Mouse (Mus musculus) mesoderm, embryonic 11.5 days (tissue): Measurements from ENCODE around the gene Pitpnm1.

Source experiments
- DNase-seq: peaks from one replicate; pipeline ENCODE4 v3.0.0-alpha.2; 2012; ENCODE audit warnings: low read depth, low spot score

Gene Pitpnm1

DNA sequence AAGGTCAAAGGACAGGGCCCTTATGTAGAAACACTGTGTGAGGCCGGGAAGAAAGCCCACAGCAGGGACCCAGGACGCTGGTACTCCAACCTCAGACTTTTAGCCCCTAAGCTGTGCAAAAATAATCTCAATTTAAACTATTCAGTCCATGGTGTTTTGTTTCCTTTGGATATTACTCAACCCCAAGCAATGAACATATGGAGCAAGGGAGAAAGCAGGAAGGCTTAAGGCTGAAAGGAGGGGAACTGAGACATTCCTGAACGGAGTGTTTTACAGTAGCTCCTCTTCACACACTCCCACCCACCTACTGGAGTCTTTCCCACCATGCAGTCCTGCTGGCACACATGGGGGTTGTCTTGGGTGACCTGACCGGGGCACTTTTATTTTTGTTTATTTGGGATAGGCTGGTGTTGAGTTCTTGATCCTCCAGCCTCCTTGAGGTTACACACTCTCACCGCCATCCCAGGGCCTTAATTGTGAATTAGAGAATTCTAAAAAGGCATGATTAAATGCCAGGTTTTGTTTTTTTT is 5.0 kb upstream of the Pitpnm1 start:
- no peak for DNase-seq

DNA sequence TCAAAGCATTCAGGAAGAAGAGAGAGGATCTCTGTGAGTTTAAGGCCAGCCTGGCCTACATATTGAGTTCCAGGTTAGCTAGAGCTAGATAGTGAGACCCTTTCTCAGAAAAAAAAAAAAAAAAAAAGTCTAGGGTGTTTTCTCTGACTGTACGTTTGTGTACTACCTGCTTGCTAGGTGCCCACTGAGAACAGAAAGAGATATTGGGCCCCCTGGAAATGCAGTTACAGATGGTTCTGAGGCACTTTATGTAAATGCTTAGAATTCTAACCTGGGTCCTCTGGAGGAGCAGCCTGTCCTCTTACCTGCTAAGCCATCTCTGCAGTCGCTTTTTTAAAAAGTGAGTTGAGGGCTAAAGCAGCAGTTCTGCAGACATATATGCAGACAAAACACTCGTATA is 4.0 kb upstream of the Pitpnm1 start:
- no peak for DNase-seq

DNA sequence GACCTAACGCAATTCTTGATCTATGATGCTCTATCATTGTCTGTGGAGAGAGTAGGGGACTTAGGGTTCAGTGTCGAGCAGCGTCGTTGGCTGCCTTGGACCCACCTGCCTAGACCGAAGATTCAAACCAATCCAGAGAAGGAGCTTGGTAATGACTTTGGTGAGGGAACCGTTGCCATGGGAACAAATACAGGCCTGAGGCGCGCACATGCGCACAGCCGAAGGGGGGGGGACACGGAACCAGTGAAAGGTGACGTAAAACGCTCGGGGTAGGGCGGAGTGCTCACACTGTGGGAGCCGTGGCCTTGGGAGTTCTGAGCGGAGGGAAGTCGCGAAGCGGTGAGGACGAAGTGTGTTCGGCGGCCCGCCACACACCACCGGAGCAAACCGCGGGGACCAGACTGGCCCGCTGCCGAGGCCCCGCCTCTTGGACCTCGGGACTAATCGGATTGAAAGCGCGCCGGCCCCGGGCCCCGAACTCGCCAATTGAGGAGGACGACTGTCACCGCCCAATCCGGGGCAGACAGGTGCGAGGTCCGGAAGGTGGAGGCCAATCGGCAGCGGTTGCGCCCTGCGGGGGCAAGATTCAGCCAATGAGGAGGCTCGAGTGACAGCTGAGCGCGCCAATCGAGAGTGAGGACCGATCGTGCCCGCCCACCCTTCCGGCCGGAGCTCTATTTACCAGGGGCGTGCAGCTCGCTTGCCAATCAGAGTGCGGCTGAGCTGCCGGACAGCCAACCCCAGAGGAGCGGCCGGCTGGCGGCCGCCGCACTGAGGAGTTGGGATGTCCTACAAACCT is 3.0 kb upstream of the Pitpnm1 start, which contains the start of gene Cdk2ap2:
Cdk2ap2 (plus strand) TSS at position 541 of the 799 bp plus-strand sequence.
- peak; percentile 99 for DNase-seq

DNA sequence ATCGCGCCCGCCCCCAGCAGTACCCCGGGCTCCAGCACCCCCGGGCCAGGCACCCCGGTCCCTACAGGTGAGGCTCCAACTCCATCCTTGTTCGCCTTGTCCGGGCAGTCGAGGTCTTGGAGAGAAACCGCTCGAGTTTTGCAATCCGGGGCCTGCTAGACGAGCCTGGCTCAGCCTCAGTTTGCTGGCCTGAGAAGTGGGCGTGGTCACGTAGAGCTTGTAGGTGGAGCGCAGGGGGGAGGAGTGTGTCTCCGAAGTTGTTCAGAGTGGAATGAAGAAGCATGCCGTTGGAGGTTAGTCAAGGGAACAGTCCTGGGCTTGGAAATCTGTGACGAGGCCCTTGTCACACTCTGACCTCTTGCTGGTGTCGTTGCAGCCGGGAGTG is 2.4 kb upstream of the Pitpnm1 start:
- DNase-seq = no peak

DNA sequence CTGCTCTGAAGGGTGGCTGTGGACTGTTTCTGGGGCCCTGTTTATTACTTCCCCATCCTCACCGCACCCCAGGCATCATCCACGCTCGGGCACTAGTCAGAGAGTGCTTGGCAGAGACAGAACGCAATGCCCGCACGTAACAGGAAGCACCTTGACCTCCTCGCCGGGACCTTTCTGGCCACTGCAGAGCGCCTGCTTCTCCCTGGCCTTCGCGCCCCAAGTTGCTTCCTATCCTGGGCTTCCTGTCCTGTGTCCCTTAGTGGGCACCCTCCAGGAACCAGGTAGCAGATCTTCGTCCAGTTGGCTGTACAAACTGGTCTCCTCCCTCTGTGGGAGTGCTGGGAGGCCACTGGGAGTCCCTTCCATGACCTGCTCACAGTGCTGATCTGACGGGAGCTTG is 1.4 kb upstream of the Pitpnm1 start:
- no peak for DNase-seq

DNA sequence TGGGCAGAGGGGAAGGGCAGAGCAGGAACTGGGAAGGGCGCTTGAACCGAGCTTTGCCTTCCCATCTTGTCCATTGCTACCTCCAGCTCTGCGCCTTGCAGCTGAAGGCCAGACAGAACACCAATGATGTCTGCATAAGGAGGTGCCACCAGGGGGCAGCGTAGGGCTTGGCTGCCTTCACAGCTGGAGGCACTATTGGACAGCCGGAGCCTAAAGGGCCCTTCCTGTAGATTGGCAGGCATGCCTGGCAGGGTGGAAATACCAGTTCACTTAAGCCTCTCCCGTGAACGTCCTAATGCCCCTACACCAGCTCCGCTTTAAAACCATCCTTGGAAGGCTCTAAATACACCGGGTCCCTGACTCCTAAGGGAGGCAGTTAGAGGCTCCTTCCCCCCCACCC is 742 bp upstream of the Pitpnm1 start:
- peak; percentile 91 for DNase-seq

DNA sequence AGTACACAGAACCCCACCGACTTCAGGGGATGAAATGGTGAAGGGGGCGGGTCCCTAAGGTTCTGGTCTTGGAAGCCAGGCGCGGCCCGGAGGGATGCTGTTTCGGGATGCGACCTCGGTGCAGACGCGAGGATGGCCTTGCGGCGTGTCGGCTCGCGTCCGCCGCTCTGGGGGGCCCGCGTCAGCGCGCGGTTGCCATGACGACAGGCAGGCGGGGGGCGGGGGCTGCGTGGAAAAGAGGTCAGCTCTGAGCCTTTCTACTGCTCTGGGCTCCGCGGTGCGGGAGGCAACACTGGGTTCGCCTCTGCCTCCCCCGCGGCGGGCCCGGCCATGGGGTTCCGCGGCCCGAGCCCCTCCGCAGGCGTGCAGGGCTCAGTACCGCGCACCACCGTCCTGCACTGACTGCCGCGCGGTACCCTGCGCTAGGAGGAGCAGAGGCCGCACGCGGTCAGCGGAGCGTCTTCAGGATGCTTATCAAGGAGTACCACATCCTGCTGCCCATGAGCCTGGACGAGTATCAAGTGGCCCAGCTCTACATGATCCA is 992 bp downstream of the Pitpnm1 start:
- DNase-seq = peak; percentile 56

DNA sequence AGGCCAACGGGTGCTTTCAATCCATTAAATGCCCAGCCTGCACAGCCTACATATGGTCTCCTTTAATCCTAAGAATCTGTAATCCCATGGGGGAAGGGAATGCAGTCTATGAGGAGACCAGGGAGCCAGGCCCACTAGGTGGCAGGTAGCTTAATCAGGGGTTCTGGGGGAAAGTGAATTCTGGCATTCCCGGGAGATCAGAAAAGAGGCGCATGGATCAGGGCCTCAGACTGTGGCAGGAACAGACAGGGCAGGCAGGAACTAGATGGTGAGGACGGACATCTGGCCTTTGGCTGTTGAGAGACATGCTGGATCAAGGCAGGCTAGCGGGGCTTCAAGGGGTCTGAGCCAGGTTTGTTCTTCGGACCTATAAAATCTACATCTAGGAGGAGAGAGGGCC is 1.7 kb downstream of the Pitpnm1 start:
- no peak for DNase-seq

DNA sequence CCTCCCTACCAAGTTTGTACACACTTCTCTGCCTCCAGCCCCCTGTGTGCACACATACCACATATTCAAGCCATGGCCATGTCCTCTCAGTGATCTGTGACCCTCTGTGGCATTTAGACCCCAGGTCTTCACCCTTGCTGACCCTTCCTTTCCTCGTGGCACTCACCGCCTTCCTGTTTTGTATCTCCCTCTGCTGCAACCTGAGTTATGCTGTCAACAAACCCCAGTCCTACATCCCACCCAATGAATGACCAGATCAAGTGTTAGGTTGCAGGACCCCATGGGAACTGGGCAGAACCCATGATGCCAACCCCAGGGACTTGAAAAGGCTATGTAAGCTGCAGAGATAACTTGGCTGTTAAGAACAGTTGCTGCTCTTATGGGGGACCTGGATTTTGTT is 2.3 kb downstream of the Pitpnm1 start:
- DNase-seq = no peak

DNA sequence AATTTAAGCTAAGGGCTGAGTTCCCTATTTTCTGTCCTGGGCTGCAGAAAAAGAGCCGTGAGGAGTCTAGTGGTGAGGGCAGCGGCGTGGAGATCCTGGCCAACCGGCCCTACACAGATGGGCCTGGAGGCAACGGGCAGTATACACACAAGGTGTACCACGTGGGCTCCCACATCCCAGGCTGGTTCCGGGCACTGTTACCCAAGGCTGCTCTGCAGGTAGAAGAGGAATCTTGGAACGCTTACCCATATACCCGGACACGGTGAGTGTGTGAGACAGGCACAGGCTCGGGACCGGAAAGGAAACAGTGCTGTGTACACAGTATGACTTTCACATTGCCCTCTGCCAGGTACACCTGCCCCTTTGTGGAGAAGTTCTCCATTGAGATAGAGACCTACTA is 2.8 kb downstream of the Pitpnm1 start:
- no peak for DNase-seq

DNA sequence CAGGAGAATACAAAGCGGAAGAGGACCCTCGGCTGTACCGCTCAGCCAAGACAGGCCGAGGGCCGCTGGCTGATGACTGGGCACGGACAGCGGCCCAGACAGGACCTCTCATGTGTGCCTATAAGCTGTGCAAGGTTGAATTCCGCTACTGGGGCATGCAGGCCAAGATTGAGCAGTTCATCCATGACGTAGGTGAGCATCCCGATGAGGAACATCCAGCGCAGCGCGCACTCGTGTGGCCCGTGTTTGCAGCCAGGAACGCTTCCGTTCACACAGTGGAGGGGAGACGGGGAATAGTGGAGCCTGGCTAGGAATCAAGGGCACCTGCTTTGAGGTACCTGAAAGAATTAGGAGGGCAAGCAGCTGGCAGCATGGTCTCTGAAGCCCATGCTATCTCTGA is 3.5 kb downstream of the Pitpnm1 start:
- DNase-seq = no peak

DNA sequence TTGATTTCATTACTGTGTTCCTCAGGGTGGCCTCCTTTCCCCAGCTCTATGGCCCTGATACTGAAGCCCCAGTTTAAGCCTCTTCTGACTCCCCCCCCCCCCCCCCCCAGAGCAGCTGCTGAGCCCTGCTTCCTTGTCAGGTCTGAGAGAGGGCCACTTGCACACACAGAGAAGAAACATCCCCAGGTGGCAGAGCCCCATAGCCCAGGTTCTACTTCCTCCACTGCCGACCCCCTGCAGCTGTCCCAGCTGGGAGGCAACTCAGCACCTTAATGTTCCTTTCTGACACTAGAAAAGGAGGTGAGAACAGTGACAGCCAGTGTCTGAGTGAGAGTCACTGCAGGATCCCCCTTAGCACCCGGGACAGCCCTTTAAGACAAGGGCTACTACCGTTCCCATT is 4.0 kb downstream of the Pitpnm1 start:
- DNase-seq = no peak

DNA sequence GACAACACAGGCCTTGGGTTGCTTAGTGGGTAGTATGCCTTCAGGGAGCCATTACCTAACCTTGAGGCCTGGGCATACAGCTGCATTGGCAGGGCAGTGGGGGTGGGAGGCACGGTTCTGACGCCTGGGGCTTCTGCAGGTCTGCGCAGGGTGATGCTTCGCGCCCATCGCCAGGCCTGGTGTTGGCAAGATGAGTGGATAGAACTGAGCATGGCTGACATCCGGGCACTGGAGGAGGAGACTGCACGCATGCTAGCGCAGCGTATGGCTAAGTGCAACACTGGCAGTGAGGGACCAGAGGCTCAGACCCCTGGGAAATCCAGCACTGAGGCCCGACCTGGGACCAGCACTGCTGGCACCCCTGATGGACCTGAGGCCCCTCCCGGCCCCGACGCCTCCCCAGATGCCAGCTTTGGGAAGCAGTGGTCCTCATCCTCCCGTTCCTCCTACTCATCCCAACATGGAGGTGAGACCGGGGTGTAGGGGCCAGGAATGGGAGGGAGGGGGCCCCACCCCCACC is 4.9 kb downstream of the Pitpnm1 start:
- no peak for DNase-seq

DNA sequence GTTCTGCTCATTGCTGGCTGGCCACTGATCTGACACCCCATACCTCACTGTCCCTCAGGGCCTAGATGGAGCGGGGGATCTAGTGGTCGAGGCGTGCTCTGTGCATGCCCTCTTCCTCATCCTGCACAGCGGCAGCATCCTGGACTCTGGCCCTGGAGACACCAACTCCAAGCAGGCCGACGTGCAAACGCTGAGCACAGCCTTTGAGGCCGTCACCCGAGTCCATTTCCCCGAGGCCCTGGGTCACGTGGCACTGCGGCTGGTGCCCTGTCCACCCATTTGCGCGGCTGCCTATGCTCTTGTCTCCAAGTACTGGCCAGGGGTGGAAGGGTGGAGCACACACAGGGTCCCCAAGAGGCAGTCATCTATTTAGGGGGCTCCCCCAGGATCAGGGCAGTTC is 6.9 kb downstream of the Pitpnm1 start:
- DNase-seq = no peak

DNA sequence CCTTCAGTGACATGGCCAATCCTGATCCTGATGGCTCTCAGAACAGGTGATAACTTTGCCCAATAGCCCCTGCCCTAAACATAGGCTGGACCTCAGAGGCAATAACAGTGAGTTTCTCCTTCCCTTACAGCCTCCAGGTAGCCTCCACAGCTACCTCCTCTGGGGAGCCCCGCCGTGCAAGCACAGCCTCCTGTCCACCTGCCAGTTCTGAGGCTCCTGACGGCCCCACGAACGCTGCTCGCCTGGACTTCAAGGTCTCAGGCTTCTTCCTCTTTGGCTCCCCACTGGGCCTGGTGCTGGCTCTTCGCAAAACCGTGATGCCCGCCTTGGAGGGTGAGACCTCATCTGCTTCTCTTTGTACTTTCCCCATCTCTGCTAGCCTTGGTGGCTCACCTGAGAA is 8.7 kb downstream of the Pitpnm1 start:
- DNase-seq = no peak

DNA sequence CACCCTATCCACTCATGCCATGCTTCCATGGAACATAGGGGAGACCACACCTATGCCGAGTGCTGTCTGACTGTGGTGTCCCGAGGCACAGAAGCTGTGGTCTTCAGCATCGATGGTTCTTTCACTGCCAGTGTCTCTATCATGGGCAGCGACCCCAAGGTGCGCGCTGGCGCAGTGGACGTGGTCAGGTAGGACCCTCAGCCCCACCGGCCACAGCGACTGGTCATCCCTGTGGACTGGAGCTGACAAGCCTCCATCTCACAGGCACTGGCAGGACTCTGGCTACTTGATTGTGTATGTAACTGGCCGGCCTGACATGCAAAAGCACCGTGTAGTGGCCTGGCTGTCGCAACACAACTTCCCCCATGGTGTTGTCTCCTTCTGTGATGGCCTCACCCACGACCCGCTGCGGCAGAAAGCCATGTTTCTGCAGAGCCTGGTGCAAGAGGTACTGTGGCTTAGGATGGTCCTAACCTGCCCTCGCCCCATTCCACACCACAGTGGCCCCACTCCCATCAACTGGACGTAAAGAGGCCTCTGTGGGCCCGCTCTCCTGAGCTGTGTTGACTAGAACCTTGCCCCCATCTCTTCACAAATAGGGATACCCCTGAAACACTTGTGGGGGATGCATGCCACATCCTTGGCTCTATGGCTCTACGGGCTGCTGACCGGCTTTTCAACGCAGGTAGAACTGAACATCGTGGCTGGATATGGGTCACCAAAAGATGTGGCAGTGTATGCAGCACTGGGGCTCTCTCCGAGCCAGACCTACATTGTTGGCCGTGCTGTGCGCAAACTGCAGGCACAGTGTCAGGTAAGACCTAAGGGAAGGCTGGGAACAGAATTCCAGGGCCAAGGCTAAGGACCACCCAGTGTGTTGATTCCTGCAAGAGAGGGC is 12.5 kb downstream of the Pitpnm1 start:
- DNase-seq = no peak

DNA sequence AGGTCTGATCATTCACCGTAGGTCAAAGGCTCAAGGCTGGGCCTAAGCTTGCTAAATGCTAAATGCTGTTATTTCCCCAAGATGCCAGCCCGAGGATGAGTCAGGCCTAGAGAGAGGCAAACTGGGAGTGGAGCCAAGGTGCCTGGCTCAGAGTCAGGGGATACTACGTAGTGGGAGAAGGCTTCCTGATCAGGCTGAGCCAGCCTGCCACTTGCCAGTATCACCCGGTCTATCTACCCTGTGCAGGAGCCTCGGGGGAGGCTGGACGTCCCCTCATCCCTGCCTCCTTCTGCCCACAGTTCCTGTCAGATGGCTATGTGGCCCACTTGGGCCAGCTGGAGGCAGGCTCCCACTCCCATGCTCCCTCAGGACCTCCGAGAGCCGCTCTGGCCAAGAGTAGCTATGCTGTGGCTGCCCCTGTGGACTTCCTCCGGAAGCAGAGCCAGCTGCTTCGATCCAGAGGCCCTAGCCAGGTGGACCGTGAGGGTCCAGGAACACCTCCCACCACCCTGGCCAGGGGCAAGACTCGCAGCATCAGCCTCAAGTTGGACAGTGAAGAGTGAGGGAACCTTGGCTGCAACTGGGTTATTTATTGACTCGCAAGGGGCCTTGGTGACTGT is 13.5 kb downstream of the Pitpnm1 start:
- no peak for DNase-seq

DNA sequence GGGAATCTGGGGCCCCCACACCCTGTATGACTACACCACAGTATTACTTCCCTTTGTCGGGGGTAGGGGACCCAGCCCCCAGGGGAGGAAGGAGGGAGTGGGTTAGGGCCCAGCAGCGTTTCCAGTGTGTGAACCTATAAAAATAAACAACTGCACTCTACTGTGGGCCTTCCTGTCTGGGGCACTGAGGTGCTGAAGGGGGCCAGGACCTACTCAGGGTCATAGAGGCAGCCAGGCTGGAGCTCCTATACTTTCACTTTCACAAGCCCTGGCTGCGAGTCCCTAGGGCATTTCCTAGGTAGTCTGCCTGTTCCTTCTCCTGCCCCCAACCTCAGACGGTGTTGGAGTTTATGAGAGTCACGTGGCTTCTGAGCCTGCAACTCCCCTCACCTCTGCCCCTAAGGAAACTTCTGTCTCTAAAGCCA is 14.0 kb downstream of the Pitpnm1 start:
- DNase-seq = no peak

DNA sequence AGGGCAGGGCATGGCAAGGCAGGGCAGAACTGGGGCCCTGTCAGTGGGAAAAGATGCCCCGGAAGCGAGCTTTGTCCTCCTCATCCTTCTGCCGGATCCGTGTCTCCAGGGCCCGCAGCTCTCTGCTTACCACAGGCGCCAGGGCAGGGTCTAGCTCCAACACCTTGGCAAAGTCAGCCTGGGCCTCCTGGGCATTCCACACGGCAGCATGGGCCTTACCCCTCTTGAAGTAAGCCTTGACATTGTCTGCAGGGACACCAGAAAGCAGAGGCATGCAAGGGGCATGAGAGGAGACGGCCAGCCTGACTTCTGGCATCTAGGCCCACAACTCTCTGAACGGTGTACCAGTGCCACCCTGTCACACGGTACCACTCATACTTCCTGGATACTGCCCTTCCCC is 14.8 kb downstream of the Pitpnm1 start:
- no peak for DNase-seq

DNA sequence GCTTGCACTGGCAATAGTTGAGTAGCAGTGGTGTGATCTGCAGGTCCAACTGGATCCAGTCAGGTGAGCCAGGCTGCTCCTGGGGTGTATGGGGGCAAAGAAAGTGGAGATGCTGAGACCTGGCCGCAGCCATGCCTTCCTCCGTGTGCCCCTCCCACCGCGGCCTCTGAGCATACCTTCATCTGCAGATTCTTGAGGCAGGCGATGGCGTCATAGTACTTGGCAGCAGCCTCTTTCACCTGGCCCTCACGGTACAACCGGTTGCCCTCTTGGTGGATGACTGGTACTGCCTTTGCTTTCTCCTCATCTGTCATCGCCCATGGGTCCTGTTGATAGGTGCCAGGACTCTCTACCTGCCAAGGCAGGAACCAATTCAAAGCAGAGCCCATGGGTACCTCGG is 15.3 kb downstream of the Pitpnm1 start:
- DNase-seq = no peak

DNA sequence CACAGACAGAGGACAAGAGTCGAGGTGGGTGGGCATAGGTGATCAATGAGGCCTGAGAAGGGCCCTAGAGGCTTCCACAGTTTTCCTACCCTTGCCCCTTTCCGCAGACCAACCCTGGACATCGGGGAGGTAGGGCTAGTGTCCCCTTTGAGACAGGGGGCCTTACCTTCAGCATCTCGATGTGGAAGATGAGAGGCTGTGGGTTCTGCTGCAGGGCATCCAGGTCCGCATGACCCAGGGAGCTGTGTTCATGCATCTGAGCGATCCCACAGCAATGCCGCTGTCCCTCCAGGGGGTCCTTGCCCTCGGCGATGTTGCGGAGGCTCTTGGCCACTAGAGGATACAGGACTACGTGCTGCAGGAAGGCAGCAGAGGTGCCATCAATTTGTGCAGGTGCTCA is 16.0 kb downstream of the Pitpnm1 start:
- no peak for DNase-seq

DNA sequence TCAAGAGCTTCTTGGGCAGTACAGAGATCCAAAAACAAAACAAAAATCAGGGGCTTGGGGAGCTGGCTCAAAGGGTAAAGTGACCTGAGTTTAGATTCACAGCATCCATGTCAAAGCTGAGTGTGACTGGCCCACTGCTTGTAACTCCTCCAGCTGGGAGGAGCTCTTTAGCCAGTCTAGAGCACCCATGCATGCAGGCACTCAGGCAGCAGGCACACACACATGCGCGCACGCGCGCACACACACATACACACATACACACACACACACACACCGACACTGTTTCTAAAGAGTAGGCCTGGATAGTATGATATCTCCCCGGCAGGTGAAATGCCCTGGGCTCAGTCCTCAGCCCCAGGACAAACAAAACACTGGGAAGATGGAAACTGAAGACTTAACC is 17.2 kb downstream of the Pitpnm1 start:
- DNase-seq = no peak
